Mouse (Mus musculus): Measurements from ENCODE around the gene Cdh15. TPM values are rescaled to one million over a fixed set of nuclear protein-coding genes. Genes with fewer than 3 reads are reported as not detected.
A peak's percentile ranks its signal among the peaks of the same experiment; 100 is the strongest.

The Cdh15 gene
- 0.67 and 0.85 TPM in 2 replicates for polyA plus RNA-seq (2015; fragmentation: Nextera tagmentation; extraction: Ambion mirVana)

GRCm38 (mm10) chr8:122847829-122848561 is at the start of gene Cdh15:
Gene Cdh15, plus strand, starts transcription at chr8:122847966.
- ATAC-seq (ENCODE audit: insufficient read depth): peak; percentile 78
- no peaks in the 10 kb centered on the region for H3K9me3 ChIP-seq (replicated peaks)
- peaks cover 85% of the 10 kb centered on the region for H3K27me3 ChIP-seq
- peaks cover 7% of the 10 kb centered on the region for H3K4me1 ChIP-seq (replicated peaks)
- 17% methylated on average over 17 of the region's 18 CpGs for WGBS (ENCODE audit: insufficient replicate concordance)
- no peak within 1 kb of the TSS for H3K9ac ChIP-seq
- no peak within 1 kb of the TSS for H3K27ac ChIP-seq (replicated peaks)
- no peak within 1 kb of the TSS for H3K4me3 ChIP-seq (replicated peaks)
- peak within 1 kb of the TSS; percentile 18; the same call in 1 of the 2 replicates for H3K4me2 ChIP-seq
- no peaks in the 10 kb centered on the region for H3K36me3 ChIP-seq (replicated peaks)

DNA sequence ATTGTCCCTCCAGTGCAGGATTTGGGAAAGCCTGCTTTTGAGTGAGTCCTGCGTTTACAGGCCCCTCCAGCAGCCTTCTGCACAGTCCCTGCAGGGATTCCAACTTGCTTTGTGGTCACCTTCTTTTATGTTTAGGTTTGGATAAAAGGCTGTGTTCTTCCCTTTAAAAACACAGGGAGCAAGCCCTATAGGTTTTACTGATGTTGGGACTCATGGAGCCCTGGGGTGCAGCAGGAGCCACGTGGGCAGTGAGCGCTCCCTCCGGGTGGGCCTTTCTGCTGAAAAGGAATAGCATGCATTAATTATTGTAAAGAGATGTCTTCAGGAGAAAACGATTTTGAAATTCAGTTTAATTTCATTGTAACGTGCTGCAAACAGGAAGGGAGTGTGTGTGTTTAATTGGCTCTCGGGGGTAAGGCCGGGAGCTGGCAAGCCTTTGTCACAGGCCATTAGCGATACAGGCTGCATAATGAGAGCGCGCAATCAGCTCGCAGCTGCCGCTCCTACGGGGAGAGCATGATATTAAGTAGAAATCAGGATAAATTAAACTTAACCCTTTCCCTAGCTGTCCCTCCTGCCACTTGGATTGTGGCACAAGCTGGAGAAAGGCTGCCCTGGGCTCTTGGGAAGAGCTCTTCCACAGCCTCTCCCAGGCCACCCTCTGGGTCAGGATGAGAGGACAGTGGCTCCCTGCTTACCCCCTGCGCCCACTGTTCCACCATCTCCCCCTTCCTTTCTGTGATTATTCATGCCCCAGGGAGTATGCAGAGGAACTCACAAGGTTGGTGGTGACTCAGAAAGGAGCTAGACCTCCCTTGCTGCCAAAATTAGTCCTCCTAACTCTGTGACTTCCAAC is 43.6 kb upstream of the Cdh15 start:
- Histone ChIP-seq H3K4me1 (replicated peaks) (no peaks in the 10 kb centered on the region), H3K27ac (replicated peaks) (no peak overlapping the region), H3K36me3 (replicated peaks) (peaks cover 3% of the 10 kb centered on the region; the same call in 1 of the 2 replicates), H3K9ac (no peak overlapping the region), H3K4me3 (replicated peaks) (no peak overlapping the region), H3K4me2 (no peak overlapping the region), H3K27me3 (0 out of 2 replicates have a peak, but pooled peaks cover 4% of the 10 kb centered on the region), H3K9me3 (replicated peaks) (no peaks in the 10 kb centered on the region)
- no peak for ATAC-seq (ENCODE audit: insufficient read depth)
- WGBS (ENCODE audit: insufficient replicate concordance): 73% methylated on average over 15 of the region's 15 CpGs

GRCm38 (mm10) chr8:122805349-122805748 is 42.4 kb upstream of the Cdh15 start:
- no peak overlapping the region for H3K4me2 ChIP-seq
- no peaks in the 10 kb centered on the region for H3K9me3 ChIP-seq (replicated peaks)
- no peak overlapping the region for H3K4me3 ChIP-seq (replicated peaks)
- 0 out of 2 replicates have a peak, but pooled peaks cover 4% of the 10 kb centered on the region for H3K27me3 ChIP-seq
- no peak overlapping the region for H3K9ac ChIP-seq
- H3K36me3 ChIP-seq (replicated peaks): peaks cover 3% of the 10 kb centered on the region; the same call in 1 of the 2 replicates
- WGBS (ENCODE audit: insufficient replicate concordance): 68% methylated on average over 3 of the region's 3 CpGs
- no peak overlapping the region for H3K27ac ChIP-seq (replicated peaks)
- no peaks in the 10 kb centered on the region for H3K4me1 ChIP-seq (replicated peaks)
- ATAC-seq (ENCODE audit: insufficient read depth): no peak

DNA sequence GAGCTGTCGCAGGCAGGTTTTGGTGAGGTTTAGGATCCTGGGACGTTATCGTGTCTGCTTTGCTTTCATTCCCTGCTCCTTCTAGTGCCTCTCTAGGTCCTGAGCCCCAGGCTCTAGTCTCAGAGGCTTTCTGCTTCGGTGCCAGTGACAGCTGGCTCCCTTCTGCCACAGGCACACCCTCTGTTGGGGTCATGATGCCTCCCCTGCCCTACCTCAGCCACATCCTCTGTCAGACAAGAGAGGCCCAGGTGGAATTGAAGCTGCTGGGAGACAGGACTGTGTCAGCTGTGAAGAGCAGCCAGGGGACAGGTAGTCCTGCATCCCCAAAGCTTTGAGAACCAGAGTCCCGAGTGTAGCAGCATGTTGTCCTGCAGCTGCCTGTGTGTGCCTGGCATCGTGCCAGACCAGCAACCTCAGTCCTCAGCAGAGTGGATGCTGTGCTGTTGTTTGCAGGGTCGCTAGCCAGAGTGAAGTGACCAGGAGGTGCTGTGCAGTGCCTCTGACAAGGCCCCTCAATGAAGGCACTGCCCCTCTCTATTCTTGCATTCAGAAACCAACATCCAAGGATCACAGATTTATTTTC is 40.7 kb upstream of the Cdh15 start:
- Histone ChIP-seq H3K27me3 (0 out of 2 replicates have a peak, but pooled peaks cover 4% of the 10 kb centered on the region), H3K9me3 (replicated peaks) (no peaks in the 10 kb centered on the region), H3K36me3 (replicated peaks) (peaks cover 3% of the 10 kb centered on the region; the same call in 1 of the 2 replicates), H3K27ac (replicated peaks) (no peak overlapping the region), H3K9ac (no peak overlapping the region), H3K4me1 (replicated peaks) (no peaks in the 10 kb centered on the region), H3K4me3 (replicated peaks) (no peak overlapping the region), H3K4me2 (no peak overlapping the region)
- no peak for ATAC-seq (ENCODE audit: insufficient read depth)
- 69% methylated on average over 7 of the region's 7 CpGs for WGBS (ENCODE audit: insufficient replicate concordance)

GRCm38 (mm10) chr8:122807907-122808306 is 39.9 kb upstream of the Cdh15 start:
- no peak overlapping the region for H3K4me2 ChIP-seq
- no peaks in the 10 kb centered on the region for H3K36me3 ChIP-seq (replicated peaks)
- 0 out of 2 replicates have a peak, but pooled peaks cover 4% of the 10 kb centered on the region for H3K27me3 ChIP-seq
- no peaks in the 10 kb centered on the region for H3K4me1 ChIP-seq (replicated peaks)
- H3K9ac ChIP-seq: no peak overlapping the region
- no peak overlapping the region for H3K4me3 ChIP-seq (replicated peaks)
- 76% methylated on average over 4 of the region's 4 CpGs for WGBS (ENCODE audit: insufficient replicate concordance)
- no peaks in the 10 kb centered on the region for H3K9me3 ChIP-seq (replicated peaks)
- ATAC-seq (ENCODE audit: insufficient read depth): no peak
- H3K27ac ChIP-seq (replicated peaks): no peak overlapping the region

GRCm38 (mm10) chr8:122810376-122810775 is 37.4 kb upstream of the Cdh15 start:
- no peaks in the 10 kb centered on the region for H3K36me3 ChIP-seq (replicated peaks)
- WGBS (ENCODE audit: insufficient replicate concordance): 74% methylated on average over 8 of the region's 8 CpGs
- no peaks in the 10 kb centered on the region for H3K4me1 ChIP-seq (replicated peaks)
- no peaks in the 10 kb centered on the region for H3K9me3 ChIP-seq (replicated peaks)
- no peak overlapping the region for H3K4me3 ChIP-seq (replicated peaks)
- H3K27ac ChIP-seq (replicated peaks): no peak overlapping the region
- H3K27me3 ChIP-seq: 0 out of 2 replicates have a peak, but pooled peaks cover 4% of the 10 kb centered on the region
- no peak overlapping the region for H3K4me2 ChIP-seq
- H3K9ac ChIP-seq: no peak overlapping the region
- ATAC-seq (ENCODE audit: insufficient read depth): no peak

GRCm38 (mm10) chr8:122811870-122812494 is 35.8 kb upstream of the Cdh15 start:
- Histone ChIP-seq H3K27me3 (0 out of 2 replicates have a peak, but pooled peaks cover 4% of the 10 kb centered on the region), H3K9me3 (replicated peaks) (no peaks in the 10 kb centered on the region), H3K27ac (replicated peaks) (no peak overlapping the region), H3K4me1 (replicated peaks) (no peaks in the 10 kb centered on the region), H3K36me3 (replicated peaks) (no peaks in the 10 kb centered on the region), H3K4me3 (replicated peaks) (no peak overlapping the region), H3K4me2 (no peak overlapping the region), H3K9ac (no peak overlapping the region)
- 81% methylated on average over 16 of the region's 16 CpGs for WGBS (ENCODE audit: insufficient replicate concordance)
- no peak for ATAC-seq (ENCODE audit: insufficient read depth)

- Histone ChIP-seq H3K4me2 (no peak overlapping the region), H3K27me3 (0 out of 2 replicates have a peak, but pooled peaks cover 4% of the 10 kb centered on the region), H3K9ac (no peak overlapping the region), H3K4me3 (replicated peaks) (no peak overlapping the region), H3K4me1 (replicated peaks) (no peaks in the 10 kb centered on the region), H3K27ac (replicated peaks) (no peak overlapping the region), H3K9me3 (replicated peaks) (no peaks in the 10 kb centered on the region), H3K36me3 (replicated peaks) (no peaks in the 10 kb centered on the region)
- ATAC-seq (ENCODE audit: insufficient read depth): no peak
- 69% methylated on average over 14 of the region's 14 CpGs for WGBS (ENCODE audit: insufficient replicate concordance)
These were observed 35.0 kb upstream of the Cdh15 start for GRCm38 (mm10) chr8:122812610-122813250.

GRCm38 (mm10) chr8:122814608-122815007 is 33.2 kb upstream of the Cdh15 start:
- H3K9me3 ChIP-seq (replicated peaks): no peaks in the 10 kb centered on the region
- no peak for ATAC-seq (ENCODE audit: insufficient read depth)
- no peak overlapping the region for H3K27ac ChIP-seq (replicated peaks)
- H3K9ac ChIP-seq: no peak overlapping the region
- no peak overlapping the region for H3K4me3 ChIP-seq (replicated peaks)
- no peak overlapping the region for H3K4me2 ChIP-seq
- H3K27me3 ChIP-seq: no peaks in the 10 kb centered on the region
- H3K36me3 ChIP-seq (replicated peaks): no peaks in the 10 kb centered on the region
- H3K4me1 ChIP-seq (replicated peaks): no peaks in the 10 kb centered on the region
- WGBS (ENCODE audit: insufficient replicate concordance): 53% methylated on average over 7 of the region's 7 CpGs

- no peaks in the 10 kb centered on the region for H3K4me1 ChIP-seq (replicated peaks)
- no peak for ATAC-seq (ENCODE audit: insufficient read depth)
- H3K27ac ChIP-seq (replicated peaks): no peak overlapping the region
- WGBS (ENCODE audit: insufficient replicate concordance): 76% methylated on average over 6 of the region's 6 CpGs
- H3K9me3 ChIP-seq (replicated peaks): no peaks in the 10 kb centered on the region
- no peak overlapping the region for H3K4me3 ChIP-seq (replicated peaks)
- H3K4me2 ChIP-seq: no peak overlapping the region
- no peaks in the 10 kb centered on the region for H3K36me3 ChIP-seq (replicated peaks)
- no peak overlapping the region for H3K9ac ChIP-seq
- H3K27me3 ChIP-seq: no peaks in the 10 kb centered on the region
These were observed 30.8 kb upstream of the Cdh15 start for GRCm38 (mm10) chr8:122816965-122817364.
